Mouse (Mus musculus) small intestine, adult 2 months (tissue): Measurements from ENCODE around the gene Kcnmb3.

Source experiments
- CTCF ChIP-seq: fragments of 200-500 bp; IDR thresholded peaks from 2 replicates; pipeline ENCODE4 v1.5.1; 2012; ENCODE audit warnings: low read depth, mild to moderate bottlenecking, control low read depth, inconsistent platforms, low read length, moderate library complexity, mixed read lengths; ENCODE audit not compliant: insufficient replicate concordance, insufficient read length; ENCODE audit errors: extremely low read depth
- POLR2A ChIP-seq: fragments of 200-500 bp; IDR thresholded peaks from 2 replicates; pipeline ENCODE4 v1.6.1; 2012; ENCODE audit warnings: low read depth, mild to moderate bottlenecking, control low read depth, inconsistent platforms, low read length, moderate library complexity

- no peak for TF ChIP-seq CTCF
- TF ChIP-seq POLR2A = no peak
Observed at GRCm38 (mm10) chr3:32490076-32490927, 1.7 kb downstream of the Kcnmb3 start.
